Mouse (Mus musculus) retina, postnatal 1 day (tissue): ENCODE measurements at regions not wholly inside any gene's neighbourhood (a gene's known extent, or its start where the extent isn't known, plus 50 kb on each side); places are given as distances from the start of the nearest gene placed in this dataset.

Experiments used
- DNase-seq: peaks from one replicate; pipeline ENCODE4 v3.0.0-alpha.2; 2012

- DNase-seq: peak; percentile 27
These were observed 50.9 kb upstream of the Cplx2 start for GRCm38 (mm10) chr13:54320212-54320611.

GRCm38 (mm10) chr13:54321011-54321410, 50.1 kb upstream of the Cplx2 start:
- DNase-seq: no peak
